Mouse (Mus musculus): Measurements from ENCODE around the gene Rnf5. TPM values are rescaled to one million over a fixed set of nuclear protein-coding genes. Genes with fewer than 3 reads are reported as not detected.

Rnf5 gene
- polyA plus RNA-seq, 1 experiment from 2014 or later, result 82.9 TPM

DNA sequence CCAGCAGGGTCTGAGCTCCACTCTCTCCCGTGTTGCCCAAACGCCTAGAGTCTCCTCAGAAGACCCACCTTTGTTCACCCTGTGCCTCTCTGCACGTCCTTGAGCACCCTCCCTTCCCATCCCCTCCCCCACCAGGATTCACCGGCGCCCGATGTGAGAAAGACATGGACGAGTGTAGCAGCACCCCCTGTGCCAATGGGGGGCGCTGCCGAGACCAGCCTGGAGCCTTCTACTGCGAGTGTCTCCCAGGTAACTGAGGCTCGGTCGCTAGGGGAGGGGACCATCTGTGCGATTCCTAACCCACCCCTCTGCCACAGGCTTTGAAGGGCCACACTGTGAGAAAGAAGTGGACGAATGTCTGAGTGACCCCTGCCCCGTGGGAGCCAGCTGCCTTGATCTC is 31.1 kb downstream of the Rnf5 start:
- Histone ChIP-seq H3K9me3 (ENCODE audit: control insufficient read depth, low read length) (no peaks in the 10 kb centered on the region), H3K27me3 (ENCODE audit: control insufficient read depth, insufficient read depth, low read length) (no peaks in the 10 kb centered on the region), H3K4me2 (replicated peaks; ENCODE audit: low read depth) (no peak overlapping the region), H3K36me3 (ENCODE audit: control insufficient read depth, insufficient read depth, low read length) (no peaks in the 10 kb centered on the region), H3K4me3 (ENCODE audit: low read depth, low read length) (no peak overlapping the region), H3K27ac (replicated peaks) (no peak overlapping the region), H3K4me1 (replicated peaks; ENCODE audit: control insufficient read depth, insufficient read depth) (no peaks in the 10 kb centered on the region), H3K9ac (ENCODE audit: low read length) (no peak overlapping the region)
- WGBS, result 22% methylated on average over 15 of the region's 15 CpGs
- ATAC-seq (ENCODE audit: low FRiP score, low TSS enrichment), result no peak
- TF ChIP-seq EP300 (optimal IDR thresholded peaks at IDR 0.05), result no peak
- TF ChIP-seq CTCF (IDR thresholded peaks at IDR 0.05; ENCODE audit: low read depth), result peak; percentile 33
- DNase-seq (ENCODE audit: low spot score), result no peak

DNA sequence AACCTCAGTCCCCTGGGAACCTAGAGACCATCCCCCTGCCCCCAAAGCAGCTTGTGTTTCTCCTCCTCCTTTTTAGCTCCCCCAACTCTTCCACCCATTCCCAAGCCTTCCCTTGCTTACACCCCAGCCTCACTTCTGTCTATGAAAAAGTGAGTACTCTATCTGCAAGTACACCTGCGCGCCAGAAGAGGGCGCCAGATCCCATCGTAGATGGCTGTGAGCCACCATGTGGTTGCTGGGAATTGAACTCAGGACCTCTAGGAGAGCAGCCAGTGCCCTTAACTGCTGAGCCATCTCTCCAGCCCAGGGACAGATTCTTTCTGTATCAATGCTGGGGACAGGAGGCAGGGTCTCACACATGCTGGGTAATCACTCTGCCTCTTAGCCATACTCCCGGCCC is 31.6 kb downstream of the Rnf5 start:
- no peak for DNase-seq (ENCODE audit: low spot score)
- H3K36me3 ChIP-seq (ENCODE audit: control insufficient read depth, insufficient read depth, low read length), result no peaks in the 10 kb centered on the region
- H3K27ac ChIP-seq (replicated peaks), result no peak overlapping the region
- TF ChIP-seq EP300 (optimal IDR thresholded peaks at IDR 0.05) (no peak), CTCF (IDR thresholded peaks at IDR 0.05; ENCODE audit: low read depth) (peak; percentile 71)
- H3K9me3 ChIP-seq (ENCODE audit: control insufficient read depth, low read length), result no peaks in the 10 kb centered on the region
- ATAC-seq (ENCODE audit: low FRiP score, low TSS enrichment), result no peak
- no peak overlapping the region for H3K4me2 ChIP-seq (replicated peaks; ENCODE audit: low read depth)
- WGBS, result 14% methylated on average over 5 of the region's 5 CpGs
- no peaks in the 10 kb centered on the region for H3K4me1 ChIP-seq (replicated peaks; ENCODE audit: control insufficient read depth, insufficient read depth)
- H3K4me3 ChIP-seq (ENCODE audit: low read depth, low read length), result no peak overlapping the region
- no peak overlapping the region for H3K9ac ChIP-seq (ENCODE audit: low read length)
- no peaks in the 10 kb centered on the region for H3K27me3 ChIP-seq (ENCODE audit: control insufficient read depth, insufficient read depth, low read length)

DNA sequence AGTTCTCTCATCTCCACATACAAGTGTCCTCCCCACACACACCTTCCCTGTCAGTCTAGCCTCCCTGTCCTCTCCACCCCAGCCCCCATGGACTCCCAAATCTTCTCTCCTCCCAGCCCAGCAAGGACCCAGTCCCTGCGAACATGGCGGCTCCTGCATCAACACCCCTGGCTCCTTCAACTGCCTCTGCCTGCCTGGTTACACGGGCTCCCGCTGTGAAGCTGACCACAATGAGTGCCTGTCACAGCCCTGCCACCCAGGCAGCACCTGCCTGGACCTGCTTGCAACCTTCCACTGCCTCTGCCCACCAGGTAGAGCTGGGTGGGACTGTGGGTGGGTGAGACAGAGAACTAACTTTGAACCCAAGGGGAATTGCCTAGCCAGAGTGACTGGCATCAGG is 33.6 kb downstream of the Rnf5 start:
- Histone ChIP-seq H3K9me3 (ENCODE audit: control insufficient read depth, low read length) (no peaks in the 10 kb centered on the region), H3K4me1 (replicated peaks; ENCODE audit: control insufficient read depth, insufficient read depth) (no peaks in the 10 kb centered on the region), H3K9ac (ENCODE audit: low read length) (no peak overlapping the region), H3K36me3 (ENCODE audit: control insufficient read depth, insufficient read depth, low read length) (no peaks in the 10 kb centered on the region), H3K4me3 (ENCODE audit: low read depth, low read length) (no peak overlapping the region), H3K27me3 (ENCODE audit: control insufficient read depth, insufficient read depth, low read length) (no peaks in the 10 kb centered on the region), H3K27ac (replicated peaks) (no peak overlapping the region), H3K4me2 (replicated peaks; ENCODE audit: low read depth) (no peak overlapping the region)
- TF ChIP-seq EP300 (optimal IDR thresholded peaks at IDR 0.05), result no peak
- no peak for TF ChIP-seq CTCF (IDR thresholded peaks at IDR 0.05; ENCODE audit: low read depth)
- DNase-seq (ENCODE audit: low spot score) (no peak), ATAC-seq (ENCODE audit: low FRiP score, low TSS enrichment) (no peak)
- WGBS, result 60% methylated on average over 4 of the region's 4 CpGs

DNA sequence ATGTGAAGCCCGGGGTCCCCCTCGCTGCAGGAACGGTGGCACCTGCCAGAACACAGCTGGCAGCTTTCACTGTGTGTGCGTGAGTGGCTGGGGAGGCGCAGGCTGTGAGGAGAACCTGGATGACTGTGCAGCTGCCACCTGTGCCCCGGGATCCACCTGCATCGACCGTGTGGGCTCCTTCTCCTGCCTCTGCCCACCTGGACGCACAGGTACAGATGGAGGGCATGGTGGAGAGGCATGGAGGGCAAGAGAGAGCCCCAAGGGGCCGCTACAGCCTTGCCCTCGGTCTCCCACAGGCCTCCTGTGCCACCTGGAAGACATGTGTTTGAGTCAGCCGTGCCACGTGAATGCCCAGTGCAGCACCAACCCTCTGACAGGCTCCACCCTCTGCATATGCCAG is 35.1 kb downstream of the Rnf5 start:
- WGBS, result 81% methylated on average over 13 of the region's 13 CpGs
- Histone ChIP-seq H3K4me2 (replicated peaks; ENCODE audit: low read depth) (no peak overlapping the region), H3K27ac (replicated peaks) (no peak overlapping the region), H3K36me3 (ENCODE audit: control insufficient read depth, insufficient read depth, low read length) (no peaks in the 10 kb centered on the region), H3K4me3 (ENCODE audit: low read depth, low read length) (no peak overlapping the region), H3K9me3 (ENCODE audit: control insufficient read depth, low read length) (no peaks in the 10 kb centered on the region), H3K9ac (ENCODE audit: low read length) (no peak overlapping the region), H3K4me1 (replicated peaks; ENCODE audit: control insufficient read depth, insufficient read depth) (peaks cover 3% of the 10 kb centered on the region; the same call in 1 of the 2 replicates), H3K27me3 (ENCODE audit: control insufficient read depth, insufficient read depth, low read length) (no peaks in the 10 kb centered on the region)
- no peak for ATAC-seq (ENCODE audit: low FRiP score, low TSS enrichment)
- no peak for TF ChIP-seq EP300 (optimal IDR thresholded peaks at IDR 0.05)
- no peak for TF ChIP-seq CTCF (IDR thresholded peaks at IDR 0.05; ENCODE audit: low read depth)
- DNase-seq (ENCODE audit: low spot score), result no peak

DNA sequence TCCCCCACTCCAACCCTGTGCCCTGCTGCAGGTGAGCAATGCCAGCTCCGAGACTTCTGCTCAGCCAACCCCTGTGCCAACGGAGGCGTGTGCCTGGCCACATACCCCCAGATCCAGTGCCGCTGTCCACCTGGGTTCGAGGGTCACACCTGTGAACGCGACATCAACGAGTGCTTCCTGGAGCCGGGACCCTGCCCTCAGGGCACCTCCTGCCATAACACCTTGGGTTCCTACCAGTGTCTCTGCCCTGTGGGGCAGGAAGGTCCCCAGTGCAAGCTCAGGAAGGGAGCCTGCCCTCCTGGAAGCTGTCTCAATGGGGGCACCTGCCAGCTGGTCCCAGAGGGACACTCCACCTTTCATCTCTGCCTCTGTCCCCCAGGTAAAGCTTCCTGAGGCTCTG is 36.2 kb downstream of the Rnf5 start:
- ATAC-seq (ENCODE audit: low FRiP score, low TSS enrichment) (no peak), DNase-seq (ENCODE audit: low spot score) (no peak)
- WGBS, result 67% methylated on average over 9 of the region's 9 CpGs
- no peak overlapping the region for H3K9ac ChIP-seq (ENCODE audit: low read length)
- H3K4me3 ChIP-seq (ENCODE audit: low read depth, low read length), result no peak overlapping the region
- peaks cover 3% of the 10 kb centered on the region; the same call in 1 of the 2 replicates for H3K4me1 ChIP-seq (replicated peaks; ENCODE audit: control insufficient read depth, insufficient read depth)
- TF ChIP-seq EP300 (optimal IDR thresholded peaks at IDR 0.05) (no peak), CTCF (IDR thresholded peaks at IDR 0.05; ENCODE audit: low read depth) (no peak)
- H3K9me3 ChIP-seq (ENCODE audit: control insufficient read depth, low read length), result no peaks in the 10 kb centered on the region
- H3K4me2 ChIP-seq (replicated peaks; ENCODE audit: low read depth), result no peak overlapping the region
- no peak overlapping the region for H3K27ac ChIP-seq (replicated peaks)
- H3K36me3 ChIP-seq (ENCODE audit: control insufficient read depth, insufficient read depth, low read length), result no peaks in the 10 kb centered on the region
- no peaks in the 10 kb centered on the region for H3K27me3 ChIP-seq (ENCODE audit: control insufficient read depth, insufficient read depth, low read length)

DNA sequence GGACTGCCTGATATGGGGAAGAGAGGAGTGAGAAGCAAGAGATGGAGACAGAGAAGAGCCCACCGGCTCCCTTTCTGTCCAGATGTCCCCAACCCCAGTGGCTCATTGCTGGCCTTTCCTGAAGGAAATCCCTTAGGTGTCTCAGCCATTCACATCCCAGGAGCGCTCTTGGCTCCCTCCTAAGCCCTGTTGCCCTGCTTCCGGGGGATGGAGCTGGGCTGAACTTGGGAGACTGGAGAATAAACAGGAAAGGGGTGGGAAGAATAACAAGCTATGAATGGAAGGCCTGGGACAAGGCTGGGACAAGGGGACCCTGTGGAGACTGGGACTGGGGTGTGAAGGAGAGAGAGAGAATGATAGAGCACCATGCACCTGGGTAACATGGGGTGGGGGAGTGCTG is 38.7 kb downstream of the Rnf5 start:
- no peak for TF ChIP-seq EP300 (optimal IDR thresholded peaks at IDR 0.05)
- TF ChIP-seq CTCF (IDR thresholded peaks at IDR 0.05; ENCODE audit: low read depth), result no peak
- 37% methylated on average over 3 of the region's 3 CpGs for WGBS
- H3K27ac ChIP-seq (replicated peaks), result peak overlapping the region; percentile 76
- peak overlapping the region; percentile 41; the same call in 1 of the 2 replicates for H3K9ac ChIP-seq (ENCODE audit: low read length)
- peak overlapping the region; percentile 8; the same call in 1 of the 2 replicates for H3K4me3 ChIP-seq (ENCODE audit: low read depth, low read length)
- no peaks in the 10 kb centered on the region for H3K36me3 ChIP-seq (ENCODE audit: control insufficient read depth, insufficient read depth, low read length)
- peaks cover 3% of the 10 kb centered on the region; the same call in 1 of the 2 replicates for H3K4me1 ChIP-seq (replicated peaks; ENCODE audit: control insufficient read depth, insufficient read depth)
- no peaks in the 10 kb centered on the region for H3K9me3 ChIP-seq (ENCODE audit: control insufficient read depth, low read length)
- no peak; the same call in 1 of the 2 replicates for ATAC-seq (ENCODE audit: low FRiP score, low TSS enrichment)
- DNase-seq (ENCODE audit: low spot score), result no peak
- H3K4me2 ChIP-seq (replicated peaks; ENCODE audit: low read depth), result peak overlapping the region; percentile 34
- H3K27me3 ChIP-seq (ENCODE audit: control insufficient read depth, insufficient read depth, low read length), result no peaks in the 10 kb centered on the region

Measured in stomach, postnatal 0 days (tissue).